Mouse (Mus musculus) left cerebral cortex, adult 18-20 months (tissue): ENCODE measurements around the gene Tas1r3. TPM values are rescaled to one million over a fixed set of nuclear protein-coding genes. Genes with fewer than 3 reads are reported as not detected.

Source experiments
- DNase-seq, 2 experiments: peaks; one replicate each; pipeline ENCODE4 v3.0.0; 2021 to 2022; ENCODE audit warnings: low spot score in 2 of 2, mixed read lengths in 1 of 2
- long read RNA-seq, 2 experiments: library from polyadenylated mRNA; stranded (forward); transcript quantifications; one replicate each; pipeline ENCODE4 v2.0.0; 2021
- total RNA-seq, 2 experiments: library from RNA; stranded (reverse); gene quantifications; 2 replicates each; pipeline ENCODE4 v1.2.3; 2021

The Tas1r3 gene
- under 1 TPM; 0.23 TPM for total RNA-seq
- long read RNA-seq, experiment 1, partial matches to known transcripts, result 1 of 1 reads
- long read RNA-seq, experiment 1, other reads (novel, unspliced or antisense), result 0 of 1 reads
- long read RNA-seq, experiment 2, result 0 reads

- no peak for DNase-seq
Observed at GRCm38 (mm10) chr4:155863001-155863400, at the start of gene Tas1r3. TSS of gene Tas1r3 (minus strand) at chr4:155863362.

DNA sequence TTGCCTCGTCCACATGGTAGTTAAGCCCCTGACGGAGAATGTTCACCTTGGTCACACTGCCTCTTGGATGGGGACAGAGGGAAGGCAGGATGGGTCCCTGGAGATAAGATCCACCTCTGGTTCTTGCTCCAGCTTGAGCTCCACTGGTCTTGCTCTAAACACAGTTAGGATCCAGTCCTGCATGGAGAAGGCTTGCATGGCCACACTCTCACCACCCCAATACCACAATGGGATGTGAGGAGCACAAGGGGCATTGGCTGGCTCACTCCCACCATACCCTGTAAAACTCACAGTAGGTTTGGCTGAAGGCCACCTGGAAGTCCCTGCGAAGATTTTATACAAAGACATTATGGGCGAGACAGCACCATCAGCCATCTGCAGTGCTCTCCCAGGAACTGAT is 45.6 kb upstream of the Tas1r3 start:
- no peak for DNase-seq

DNA sequence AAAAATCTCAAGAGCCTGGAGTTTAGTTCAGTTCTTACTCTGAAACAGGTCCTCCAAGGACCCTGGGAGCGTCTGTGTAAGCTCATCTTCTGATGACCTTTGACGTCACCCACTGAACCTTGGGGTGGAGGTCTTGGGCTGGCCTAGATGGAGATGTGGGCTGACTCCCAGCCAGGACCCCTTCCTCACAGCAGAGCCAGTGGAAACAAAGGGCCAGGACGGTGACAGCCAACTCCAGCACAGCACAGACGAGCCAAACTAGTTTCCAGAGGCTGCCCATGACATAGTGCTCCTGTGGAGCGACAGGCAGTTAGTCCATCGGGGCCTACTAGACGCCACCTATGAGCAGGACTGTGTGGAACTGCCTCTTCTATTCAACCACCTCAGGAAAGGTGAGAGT is 45.1 kb upstream of the Tas1r3 start:
- DNase-seq, result peak; percentile 1

DNA sequence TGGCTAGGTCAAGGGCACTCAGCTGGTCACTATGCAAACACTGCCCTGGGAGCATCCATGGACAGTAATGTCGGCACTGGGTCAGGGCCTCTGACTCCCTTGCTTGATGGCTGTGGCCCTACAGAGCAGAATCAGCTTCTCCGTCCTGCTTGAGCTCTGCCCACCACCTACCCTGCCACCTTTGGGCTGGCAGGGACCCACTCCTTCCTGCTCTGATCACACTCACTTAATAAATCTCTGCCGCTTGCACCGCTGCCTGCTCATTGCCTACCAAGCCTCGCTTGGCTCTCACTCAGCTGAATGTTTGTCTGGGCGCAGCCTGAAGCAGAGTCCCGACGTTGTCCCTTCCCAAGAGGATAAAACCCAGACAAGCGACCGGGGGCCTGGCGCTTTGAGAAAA is 43.8 kb upstream of the Tas1r3 start:
- DNase-seq, result no peak

DNA sequence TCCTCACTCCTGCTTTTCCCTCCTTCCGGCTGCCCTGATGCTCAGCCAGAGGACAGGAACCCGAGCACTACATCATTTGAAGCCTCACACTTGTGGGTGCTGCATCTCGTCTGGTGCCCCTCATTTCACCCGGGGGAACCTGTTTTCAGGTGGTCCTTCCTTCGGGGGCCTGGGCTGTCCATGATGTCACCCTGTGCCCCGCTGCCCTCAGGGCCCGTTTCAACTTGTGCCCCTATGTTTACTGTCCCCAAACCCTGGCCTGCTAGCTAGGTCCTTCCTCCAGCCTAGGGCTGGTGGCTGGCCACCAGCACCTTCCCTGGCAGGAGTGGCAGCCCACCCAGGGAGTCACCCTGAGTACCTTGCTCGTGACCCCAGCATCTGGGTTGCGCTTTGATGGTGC is 43.0 kb upstream of the Tas1r3 start:
- DNase-seq, result peak in 1 of 2 experiments; percentile 1

- DNase-seq, result peak in 1 of 2 experiments; percentile 1
Observed at GRCm38 (mm10) chr4:155905634-155906033, 42.5 kb upstream of the Tas1r3 start.

DNA sequence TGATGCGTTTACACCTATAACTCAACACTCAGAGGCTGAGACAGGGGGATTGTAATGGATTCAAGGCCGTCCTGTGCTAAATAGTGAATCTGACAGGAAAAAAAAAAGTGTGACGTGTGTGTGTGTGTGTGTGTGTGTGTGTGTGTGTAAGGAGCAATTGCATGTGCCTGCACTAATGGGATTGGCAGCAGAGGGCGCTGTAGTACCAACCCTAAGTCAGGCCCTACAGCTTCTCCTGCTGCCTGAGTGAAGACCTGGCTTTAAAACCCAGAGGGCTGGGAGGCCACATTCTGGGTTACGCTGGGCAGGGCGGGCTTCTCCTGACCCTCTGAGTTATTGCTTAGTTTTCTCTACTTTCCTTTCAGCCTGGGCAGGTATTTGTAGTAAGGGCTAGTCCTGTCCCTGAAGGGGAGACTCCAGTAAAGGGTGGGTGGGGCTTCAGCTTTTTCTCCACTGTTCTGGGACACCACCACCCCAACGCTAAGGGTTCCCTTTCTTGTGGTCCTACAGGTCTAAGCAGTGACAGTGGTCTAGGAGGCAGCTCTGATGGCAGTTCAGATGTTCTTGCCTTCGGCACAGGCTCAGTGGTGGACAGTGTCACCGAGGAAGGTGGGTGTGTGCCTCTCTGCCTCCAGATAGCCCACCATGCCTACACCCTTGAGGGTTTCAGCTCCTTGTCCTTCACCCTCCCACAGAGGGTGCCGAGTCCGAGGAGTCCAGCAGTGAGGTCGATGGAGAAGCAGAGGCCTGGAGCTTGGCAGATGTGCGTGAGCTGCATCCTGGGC is 41.3 kb upstream of the Tas1r3 start:
- DNase-seq, result peak; percentile 3 to 16

GRCm38 (mm10) chr4:155903246-155903645 is 40.1 kb upstream of the Tas1r3 start:
- no peak for DNase-seq

DNA sequence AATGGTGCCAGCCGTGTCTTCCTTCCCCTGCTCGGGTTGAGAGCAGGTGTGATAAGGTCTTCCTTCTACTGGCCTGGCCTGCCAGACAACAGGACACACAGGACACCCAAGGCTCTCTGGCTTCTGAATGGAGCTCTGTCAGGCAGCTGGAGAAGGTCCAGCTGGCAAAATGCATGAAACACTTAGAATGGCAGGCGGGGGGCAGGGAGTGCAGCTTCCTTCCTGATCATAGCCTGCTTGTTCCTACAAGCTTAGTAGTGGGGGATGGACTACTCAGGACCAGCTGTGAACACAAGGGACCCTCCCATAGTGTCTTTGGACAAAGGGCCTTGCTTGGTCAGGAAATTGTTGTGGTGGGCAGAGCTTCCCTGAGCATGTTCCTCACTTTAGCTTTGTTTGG is 38.0 kb upstream of the Tas1r3 start:
- DNase-seq, result peak in 1 of 2 experiments; percentile 15

DNA sequence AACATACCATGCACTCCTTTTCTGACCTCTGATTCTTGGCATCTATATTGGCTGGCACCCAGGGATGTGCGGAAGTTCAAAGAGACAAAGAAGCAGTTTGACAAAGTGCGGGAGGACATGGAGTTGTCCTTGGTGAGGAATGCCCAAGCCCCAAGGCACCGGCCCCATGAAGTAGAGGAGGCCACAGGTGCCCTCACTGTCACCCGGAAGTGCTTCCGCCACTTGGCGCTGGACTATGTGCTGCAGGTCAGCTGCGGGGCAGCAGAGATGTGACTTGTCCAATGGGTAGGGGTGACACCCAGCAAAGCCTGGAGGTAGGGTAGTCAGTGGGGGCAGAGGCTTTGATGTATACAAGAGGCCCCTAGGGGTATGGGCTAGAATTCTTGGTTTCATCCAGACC is 36.2 kb upstream of the Tas1r3 start:
- DNase-seq, result peak; percentile 0 to 1

DNA sequence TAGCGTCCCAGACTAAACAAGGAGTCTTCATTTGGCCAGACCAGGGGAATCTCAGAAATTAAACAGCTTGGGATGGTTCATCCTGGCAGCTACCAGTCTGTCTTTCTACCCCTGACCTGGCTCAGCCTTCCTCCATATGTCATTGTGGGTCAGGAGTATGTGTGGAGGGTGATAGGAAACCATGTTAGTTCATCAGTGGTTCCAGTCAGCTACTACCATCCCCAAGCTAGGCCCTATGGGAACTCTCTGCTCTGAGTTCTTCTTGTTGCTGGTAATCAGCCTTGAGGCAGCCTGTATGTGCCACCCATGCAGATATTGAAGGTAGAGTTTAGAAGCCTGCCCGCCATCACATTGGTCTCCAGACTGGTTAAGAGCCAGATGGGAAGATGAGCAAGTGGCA is 35.2 kb upstream of the Tas1r3 start:
- DNase-seq, result no peak

GRCm38 (mm10) chr4:155896461-155896860 is 33.3 kb upstream of the Tas1r3 start:
- DNase-seq, result peak in 1 of 2 experiments; percentile 1

- peak in 1 of 2 experiments; percentile 0 for DNase-seq
Observed at GRCm38 (mm10) chr4:155895826-155896225, 32.7 kb upstream of the Tas1r3 start.

DNA sequence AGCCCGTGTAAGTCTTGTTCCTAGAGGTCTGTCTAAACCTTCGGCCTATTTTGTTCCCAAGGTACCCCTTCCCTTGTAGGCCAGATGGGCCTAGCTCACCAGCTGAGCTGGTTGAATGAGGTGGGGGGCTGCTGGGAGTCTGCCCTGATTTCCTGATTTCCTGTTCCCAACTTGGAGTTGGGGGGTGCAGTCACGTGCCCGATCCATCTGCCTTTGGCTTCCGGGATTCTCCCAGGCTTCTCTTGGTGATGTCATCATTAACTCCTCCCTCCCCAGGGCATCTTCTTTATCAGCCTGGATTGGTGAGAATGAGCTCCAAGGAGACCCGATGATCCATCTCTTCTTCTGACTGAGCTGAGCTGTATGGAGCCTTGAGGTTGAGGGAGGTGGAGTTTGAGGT is 32.1 kb upstream of the Tas1r3 start:
- peak; percentile 79 to 81 for DNase-seq

DNA sequence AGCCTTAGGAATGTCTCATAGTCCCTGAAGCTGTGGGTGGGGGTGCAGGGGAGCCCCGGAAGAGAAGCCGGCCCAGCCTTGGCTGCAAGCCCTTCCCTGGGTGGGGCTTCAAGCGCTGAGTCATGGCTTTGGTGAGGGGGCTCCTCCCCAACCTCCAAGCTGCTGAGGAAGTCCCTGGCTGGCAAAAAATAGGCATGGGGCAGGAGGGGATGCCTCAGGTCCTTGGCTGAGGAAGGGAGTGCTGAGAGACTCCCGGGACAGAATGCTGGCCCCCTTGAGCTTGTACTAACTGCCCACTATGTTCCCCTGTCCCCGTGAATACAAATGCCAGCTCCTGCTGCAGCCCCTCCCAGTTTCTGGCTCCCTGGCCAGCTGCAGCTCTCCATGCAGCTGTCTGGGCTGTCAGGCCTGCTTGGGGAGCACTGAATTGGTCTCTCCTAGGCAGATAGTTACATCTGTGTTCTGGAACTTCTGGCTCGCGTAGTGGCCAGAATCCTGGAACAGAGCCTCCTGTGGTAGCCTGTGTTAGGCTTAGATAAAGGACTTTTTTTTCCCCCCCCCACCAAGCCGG is 31.2 kb upstream of the Tas1r3 start:
- DNase-seq, result peak; percentile 73 to 81

- peak; percentile 0 to 1 for DNase-seq
Observed at GRCm38 (mm10) chr4:155893212-155893690, 30.1 kb upstream of the Tas1r3 start.

- peak; percentile 42 to 43 for DNase-seq
Observed at GRCm38 (mm10) chr4:155892438-155893211, 29.5 kb upstream of the Tas1r3 start.

DNA sequence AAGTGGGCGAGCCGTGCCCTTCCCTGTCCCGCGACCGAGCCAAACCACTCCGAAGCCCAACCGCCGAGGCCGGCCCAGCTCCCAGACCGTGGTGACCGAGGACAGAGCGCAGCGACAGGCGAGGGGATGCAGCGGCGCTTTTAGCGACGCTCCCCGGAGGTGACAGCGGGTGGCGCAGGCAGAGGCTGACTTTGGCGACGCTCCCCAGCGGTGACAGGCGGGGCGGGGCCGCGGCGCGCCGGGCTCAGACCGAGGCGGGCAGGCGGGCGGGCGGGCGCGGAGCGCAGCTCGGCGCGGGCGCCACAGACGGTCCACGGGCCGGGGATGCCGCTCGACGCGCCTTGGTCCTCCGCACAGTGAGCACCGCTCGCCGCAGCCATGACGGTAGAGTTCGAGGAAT is 28.9 kb upstream of the Tas1r3 start:
- DNase-seq, result peak; percentile 76 to 87

DNA sequence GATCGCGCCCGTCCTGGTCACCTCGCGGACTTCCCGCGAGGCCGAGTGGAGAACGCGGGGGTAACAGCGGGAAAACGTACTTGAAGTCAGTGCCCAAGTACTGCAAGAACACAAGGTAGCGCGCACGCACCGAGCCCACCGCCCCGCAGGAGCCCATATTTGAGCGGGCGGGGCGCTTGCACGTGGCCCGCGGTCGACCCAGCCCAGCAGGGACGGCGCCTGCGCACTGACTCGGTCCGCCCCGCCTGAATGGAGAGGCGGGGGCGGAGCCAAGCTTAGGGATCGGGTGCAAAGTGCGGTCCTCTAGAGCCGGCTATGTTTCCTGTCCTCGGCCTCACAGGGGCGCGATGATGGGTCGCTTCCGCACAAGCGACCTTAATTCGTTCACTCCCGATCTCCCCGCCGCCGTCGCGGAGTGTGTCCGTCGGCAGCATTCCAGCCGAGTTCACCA is 28.4 kb upstream of the Tas1r3 start, which contains the start of the genes Pusl1 and Acap3:
Gene Pusl1, minus strand, starts transcription at position 231 of the 451 bp plus-strand sequence.
Gene Acap3, plus strand, starts transcription at position 272 of the 451 bp plus-strand sequence.
- peak; percentile 96 to 97 for DNase-seq

DNA sequence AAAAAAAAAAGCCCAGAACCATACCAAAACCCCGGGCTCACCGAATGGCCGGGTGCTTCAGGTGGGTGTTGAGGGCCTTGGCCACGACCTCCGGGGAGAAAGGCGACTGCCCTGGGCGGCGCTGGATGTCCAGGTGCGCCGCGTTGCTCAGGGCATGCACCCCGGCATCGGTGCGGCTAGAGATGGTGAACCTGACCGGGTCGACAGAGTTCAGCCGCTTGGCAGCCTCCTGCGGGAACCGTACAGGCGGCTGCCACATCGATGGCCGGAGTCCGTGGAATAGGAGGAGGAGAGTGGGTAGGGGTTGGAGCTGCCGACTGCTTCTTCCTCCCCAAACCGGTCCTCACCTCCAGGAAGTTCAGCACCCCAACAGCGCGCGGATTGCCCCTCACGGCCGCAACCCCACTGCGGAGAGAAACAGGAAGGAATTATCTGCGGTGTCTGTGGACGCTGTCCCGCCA is 27.9 kb upstream of the Tas1r3 start:
- peak; percentile 7 to 17 for DNase-seq

DNA sequence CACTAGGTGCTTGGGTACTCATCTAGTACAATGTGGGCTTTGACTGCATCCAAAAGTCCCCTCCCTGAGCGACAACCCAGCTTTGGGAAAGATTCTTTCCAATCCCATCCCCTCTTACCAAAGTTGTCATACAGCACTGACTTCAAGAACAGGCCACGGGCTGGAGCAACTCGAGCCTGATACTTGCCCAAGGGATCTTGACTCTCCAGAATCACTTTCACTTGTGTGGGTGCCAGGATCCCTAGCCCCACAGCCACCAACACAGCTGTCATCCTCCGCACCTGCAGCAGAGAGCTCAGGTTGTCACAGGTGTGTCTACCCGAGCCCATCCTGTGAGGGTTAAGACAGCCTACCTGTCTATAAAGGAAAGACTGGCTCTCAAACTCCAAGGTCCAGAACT is 26.2 kb upstream of the Tas1r3 start:
- peak in 1 of 2 experiments; percentile 1 for DNase-seq
